Mouse (Mus musculus) mouse trophoblast stem cell (cell line): Measurements from ENCODE around the gene Hist1h3g.
"Not testable (repeated sequence)": the region's sequence is repeated elsewhere in the genome, so short reads cannot be mapped to it uniquely, and the experiment has no call there.

Experiments used
- in situ Hi-C, 2 experiments: fragments of 300-500 bp; cut with MseI, MboI; formaldehyde crosslinking; loops; 2 replicates in 1 of 2; 3 replicates in 1 of 2; pipeline ENCODE4 v1.15.1; 2025

Gene Hist1h3g

GRCm38 (mm10) chr13:23535137-23536075, at the start of gene Hist1h3g:
Gene Hist1h3g (plus strand): TSS chr13:23535422.
- in situ Hi-C loops = not testable (repeated sequence)

- in situ Hi-C loops = no loop called here
Measured at GRCm38 (mm10) chr13:23488400-23489322, 46.6 kb upstream of the Hist1h3g start, which contains the start of gene Btn2a2. Gene Btn2a2 (minus strand): TSS chr13:23488857.

GRCm38 (mm10) chr13:23490863-23491262, 44.4 kb upstream of the Hist1h3g start:
- in situ Hi-C loops = no loop called here

- in situ Hi-C loops = no loop called here
Measured at GRCm38 (mm10) chr13:23491263-23491662, 44.0 kb upstream of the Hist1h3g start.

- in situ Hi-C loops = no loop called here
Measured at GRCm38 (mm10) chr13:23491990-23492389, 43.2 kb upstream of the Hist1h3g start.

GRCm38 (mm10) chr13:23495526-23495925, 39.7 kb upstream of the Hist1h3g start:
- in situ Hi-C loops = no loop called here

GRCm38 (mm10) chr13:23497656-23498321, 37.4 kb upstream of the Hist1h3g start:
- in situ Hi-C loops = no loop called here

GRCm38 (mm10) chr13:23498653-23499052, 36.6 kb upstream of the Hist1h3g start:
- in situ Hi-C loops = no loop called here

GRCm38 (mm10) chr13:23499943-23500342, 35.3 kb upstream of the Hist1h3g start:
- in situ Hi-C loops = loop anchor here in 1 of 2 experiments (25.0 kb wide), 1 partner anchor 1463 kb away; the partner anchor contains the start of genes Hist1h2ag, Hist1h2ah, Hist1h2bj and Hist1h2bk

GRCm38 (mm10) chr13:23500424-23501200, 34.6 kb upstream of the Hist1h3g start:
- in situ Hi-C loops = loop anchor here in 1 of 2 experiments (25.0 kb wide), 1 partner anchor 1463 kb away; the partner anchor contains the start of genes Hist1h2ag, Hist1h2ah, Hist1h2bj and Hist1h2bk

GRCm38 (mm10) chr13:23501511-23501910, 33.7 kb upstream of the Hist1h3g start:
- in situ Hi-C loops = loop anchor here in 1 of 2 experiments (25.0 kb wide), 1 partner anchor 1464 kb away; the partner anchor contains the start of genes Hist1h2ag, Hist1h2ah, Hist1h2bj and Hist1h2bk

- in situ Hi-C loops = loop anchor here in 1 of 2 experiments (25.0 kb wide), 1 partner anchor 1465 kb away; the partner anchor contains the start of genes Hist1h2ag, Hist1h2ah, Hist1h2bj and Hist1h2bk
Measured at GRCm38 (mm10) chr13:23502031-23502567, 33.1 kb upstream of the Hist1h3g start.

- in situ Hi-C loops = loop anchor here in 1 of 2 experiments (25.0 kb wide), 1 partner anchor 1466 kb away; the partner anchor contains the start of genes Hist1h2ag, Hist1h2ah, Hist1h2bj and Hist1h2bk
Measured at GRCm38 (mm10) chr13:23502916-23503315, 32.3 kb upstream of the Hist1h3g start.

GRCm38 (mm10) chr13:23503797-23504196, 31.4 kb upstream of the Hist1h3g start:
- in situ Hi-C loops = loop anchor here in 1 of 2 experiments (25.0 kb wide), 1 partner anchor 1466 kb away; the partner anchor contains the start of genes Hist1h2ag, Hist1h2ah, Hist1h2bj and Hist1h2bk

- in situ Hi-C loops = loop anchor here in 1 of 2 experiments (25.0 kb wide), 1 partner anchor 1469 kb away; the partner anchor contains the start of genes Hist1h2ag, Hist1h2ah, Hist1h2bj and Hist1h2bk
Measured at GRCm38 (mm10) chr13:23505662-23506345, 29.4 kb upstream of the Hist1h3g start.

- in situ Hi-C loops = loop anchor here in 1 of 2 experiments (25.0 kb wide), 1 partner anchor 1469 kb away; the partner anchor contains the start of genes Hist1h2ag, Hist1h2ah, Hist1h2bj and Hist1h2bk
Measured at GRCm38 (mm10) chr13:23506351-23506750, 28.9 kb upstream of the Hist1h3g start.

GRCm38 (mm10) chr13:23506819-23507515, 28.3 kb upstream of the Hist1h3g start:
- in situ Hi-C loops = loop anchor here in 1 of 2 experiments (25.0 kb wide), 1 partner anchor 1470 kb away; the partner anchor contains the start of genes Hist1h2ag, Hist1h2ah, Hist1h2bj and Hist1h2bk
